Mouse (Mus musculus) cortical plate, adult 2 months (tissue): ENCODE data around the gene Wnt4.

Experiments used
- CTCF ChIP-seq: fragments of 200-500 bp; IDR thresholded peaks from 2 replicates; pipeline ENCODE4 v1.5.1; 2011; ENCODE audit warnings: mild to moderate bottlenecking, control low read depth, low read length; ENCODE audit not compliant: insufficient read depth; ENCODE audit errors: extremely low read depth
- POLR2A ChIP-seq: fragments of 200-500 bp; IDR thresholded peaks from 2 replicates; pipeline ENCODE4 v1.6.1; 2011; ENCODE audit warnings: mild to moderate bottlenecking, low read length, control low read depth; ENCODE audit not compliant: insufficient read depth; ENCODE audit errors: extremely low read depth

GRCm38 (mm10) chr4:137342816-137343215 lies 65.5 kb downstream of the Wnt4 start:
- no peak for TF ChIP-seq CTCF
- TF ChIP-seq POLR2A = no peak
